Comparison of ENCODE assay signal across 26 mouse cellular contexts in the genomic region with DNA sequence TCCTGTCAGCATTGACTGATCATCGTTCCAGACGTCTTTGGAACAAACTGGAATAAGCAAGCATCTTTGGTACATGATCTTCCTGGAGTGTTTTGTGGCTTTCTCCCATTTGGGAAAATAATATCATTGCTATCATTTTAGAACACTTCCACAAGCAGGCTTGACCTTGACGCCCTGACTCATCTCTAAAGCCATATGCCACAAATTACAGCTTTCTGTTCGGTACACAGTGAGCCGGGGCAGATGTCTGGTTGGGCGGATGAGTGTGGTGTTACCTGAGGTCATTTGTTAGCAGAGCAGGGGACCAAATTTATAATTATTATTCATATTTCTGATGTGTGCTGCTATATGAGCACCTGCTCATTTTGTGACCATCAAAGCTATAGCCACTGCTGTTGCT.
DNase-seq lines count a peak whose midpoint lies in the region; ATAC-seq lines count a peak whose summit lies in the region.
"Had no signal": no experiment of that assay in that cellular context is flagged by ENCODE, and none has a peak within 500 bp of the region (broad histone marks: within the 10 kb centered on the region; RNA-seq: fewer than 3 reads in every experiment).

No protein-coding gene starts in this region.

- no peaks in the 10 kb centered on the region for H3K4me1 ChIP-seq in heart, embryonic 11.5 days (ENCODE audit: control insufficient read depth, insufficient read depth, low read length)
- H3K4me1 ChIP-seq: embryonic facial prominence, embryonic 12.5 days; embryonic facial prominence, embryonic 15.5 days; heart, embryonic 13.5 days had no signal

- 81% methylated on average over 6 of the region's 6 CpGs for WGBS in heart, embryonic 11.5 days (ENCODE audit: insufficient replicate concordance)

- no peaks in the 10 kb centered on the region for H3K9me3 ChIP-seq in heart, embryonic 11.5 days (replicated peaks; ENCODE audit: control insufficient read depth, low read length)
- H3K9me3 ChIP-seq: embryonic facial prominence, embryonic 12.5 days; embryonic facial prominence, embryonic 15.5 days; heart, embryonic 13.5 days had no signal

- peak; percentile 75 to 81 for DNase-seq in adrenal gland, adult (ENCODE audit: inconsistent age in 2 of 2, low spot score in 1 of 2)
- no peak for DNase-seq in adrenal gland, postnatal 4 days (ENCODE audit: low spot score in 2 of 2)
- DNase-seq in adrenal gland, adult 18-20 months (ENCODE audit: low spot score in 2 of 2), result peak; percentile 8 to 24
- peak; percentile 46 for DNase-seq in adrenal gland, postnatal 10 days
- peak; percentile 58 to 68 for DNase-seq in adrenal gland, postnatal 36 days
- no peak for DNase-seq in kidney, postnatal 4 days
- no peak for DNase-seq in heart, adult 11 months
- DNase-seq: cerebellum, adult 18-20 months; cerebellum, adult 9-10 months; cerebellum, postnatal 14 days; forebrain, postnatal 0 days; gastrocnemius, adult 2 months; gastrocnemius, postnatal 14 days; heart, adult 18-20 months; heart, postnatal 14 days; heart, postnatal 4 days had no signal

- no peak overlapping the region for H3K9ac ChIP-seq in heart, embryonic 11.5 days (ENCODE audit: low read depth, low read length)
- H3K9ac ChIP-seq: embryonic facial prominence, embryonic 12.5 days; embryonic facial prominence, embryonic 15.5 days; forebrain, postnatal 0 days; heart, embryonic 13.5 days; hindbrain, embryonic 14.5 days had no signal

- H3K4me2 ChIP-seq in heart, embryonic 11.5 days, result no peak overlapping the region
- H3K4me2 ChIP-seq: embryonic facial prominence, embryonic 12.5 days; embryonic facial prominence, embryonic 15.5 days; heart, embryonic 13.5 days; hindbrain, embryonic 14.5 days had no signal

- no peak overlapping the region for H3K4me3 ChIP-seq in heart, embryonic 11.5 days (ENCODE audit: low read depth, low read length)
- H3K4me3 ChIP-seq: embryonic facial prominence, embryonic 12.5 days; embryonic facial prominence, embryonic 15.5 days; gastrocnemius, adult 2 months; heart, embryonic 13.5 days had no signal

- H3K27me3 ChIP-seq in heart, embryonic 11.5 days (ENCODE audit: control insufficient read depth, insufficient read depth, low read length), result no peaks in the 10 kb centered on the region
- H3K27me3 ChIP-seq: embryonic facial prominence, embryonic 12.5 days; embryonic facial prominence, embryonic 15.5 days; heart, embryonic 13.5 days had no signal

- ATAC-seq in heart, embryonic 11.5 days (replicated peaks; ENCODE audit: insufficient number of reproducible peaks, low FRiP score, low TSS enrichment), result no peak
- ATAC-seq: activated CD4-positive, CD25-positive, alpha-beta regulatory T cell, adult 4 months; forebrain, embryonic 14.5 days; forebrain, postnatal 0 days; hindbrain, postnatal 0 days; inflammation-experienced regulatory T-cells, adult 6 months; intestine, embryonic 16.5 days had no signal

- no peaks in the 10 kb centered on the region for H3K36me3 ChIP-seq in heart, embryonic 11.5 days (ENCODE audit: control insufficient read depth, insufficient read depth, low read length)
- H3K36me3 ChIP-seq: embryonic facial prominence, embryonic 12.5 days; embryonic facial prominence, embryonic 15.5 days; heart, embryonic 13.5 days had no signal

- no peak overlapping the region for H3K27ac ChIP-seq in heart, embryonic 11.5 days (ENCODE audit: low read depth, low read length)
- H3K27ac ChIP-seq: embryonic facial prominence, embryonic 12.5 days; embryonic facial prominence, embryonic 15.5 days; gastrocnemius, adult 2 months; heart, embryonic 13.5 days; hindbrain, postnatal 0 days had no signal

Comparison
In these comparisons a context has a peak if more than half of its experiments do, and no peak if none do; other contexts are left out.
1. DNase-seq: peak in adrenal gland, adult (2 of 2), adrenal gland, adult 18-20 months (2 of 2), adrenal gland, postnatal 10 days (single experiment) and adrenal gland, postnatal 36 days (2 of 2); none in adrenal gland, postnatal 4 days (0 of 2), kidney, postnatal 4 days (0 of 2) and heart, adult 11 months (single experiment).